Mouse (Mus musculus) hematopoietic multipotent progenitor cell, adult 10-12 weeks (in vitro differentiated cells): ENCODE measurements around the gene Nat14. TPM values are rescaled to one million over a fixed set of nuclear protein-coding genes. Genes with fewer than 3 reads are reported as not detected.

ENCODE experiments used
- polyA plus RNA-seq: library from polyadenylated mRNA; stranded (reverse); fragments of >175 nt; gene quantifications from 2 replicates; pipeline ENCODE4 v1.2.3, GENCODE M21; 2012; ENCODE audit warnings: low replicate concordance

The Nat14 gene
- polyA plus RNA-seq, result 1.9 and 3.5 TPM in 2 replicates

DNA sequence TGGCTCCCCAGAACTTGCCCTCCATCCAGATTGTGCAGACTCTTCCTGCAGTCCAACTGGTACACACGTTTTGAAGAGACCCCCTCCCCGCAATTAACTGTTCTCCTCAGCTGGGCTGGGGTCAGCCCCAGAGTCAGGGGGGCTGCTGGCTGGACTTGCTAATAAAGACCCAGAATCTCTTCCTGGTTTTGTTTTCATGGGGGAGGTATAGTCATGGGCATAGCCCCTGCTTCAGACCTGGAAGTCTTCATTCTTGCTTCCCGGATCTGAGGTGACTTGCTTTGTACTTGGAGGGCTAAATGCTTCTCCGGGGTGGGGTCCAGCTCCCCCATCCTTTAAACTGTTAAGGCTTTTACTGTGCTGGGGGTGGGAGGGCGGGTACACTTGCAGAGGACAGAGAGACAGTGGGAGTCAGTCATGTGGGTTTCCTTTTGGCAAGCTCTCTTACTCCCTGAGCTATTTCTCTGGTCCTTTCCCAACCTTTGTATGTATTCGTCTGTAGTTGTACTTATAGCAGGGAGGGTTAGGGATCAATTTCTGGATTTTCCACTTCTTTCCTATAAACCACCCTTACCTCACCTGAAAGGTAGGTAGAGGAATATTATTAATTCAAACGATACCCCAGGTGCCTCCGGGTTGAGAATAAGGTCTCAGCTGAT, at the start of gene Nat14:
TSS of gene Nat14 (plus strand) at position 205 of the 659 bp plus-strand sequence.

DNA sequence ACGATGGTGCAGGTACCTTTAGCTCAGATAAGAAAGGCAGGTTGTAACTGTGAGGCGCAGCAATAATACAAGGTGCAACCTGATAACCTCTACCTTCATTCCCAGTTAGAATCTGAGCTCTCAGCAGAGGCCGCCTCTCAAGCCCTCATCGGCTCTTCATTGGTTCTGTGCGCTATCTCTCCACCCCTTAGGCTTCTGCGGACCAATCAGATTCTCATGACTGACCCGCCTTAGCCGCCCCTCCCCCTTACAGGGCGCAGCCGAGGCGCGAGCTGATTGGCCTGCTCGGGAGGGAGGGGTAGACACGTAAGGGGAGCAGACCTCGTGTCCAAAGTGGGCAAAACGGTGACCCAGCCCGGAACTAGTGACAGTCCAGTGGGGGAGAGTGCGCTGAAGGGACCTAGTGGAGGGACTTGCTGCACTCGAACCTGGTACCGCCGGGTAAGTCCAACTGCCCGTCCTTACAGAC, 45.0 kb upstream of the Nat14 start, which contains the start of gene Isoc2a:
TSS of gene Isoc2a (plus strand) at position 401 of the 469 bp plus-strand sequence.

DNA sequence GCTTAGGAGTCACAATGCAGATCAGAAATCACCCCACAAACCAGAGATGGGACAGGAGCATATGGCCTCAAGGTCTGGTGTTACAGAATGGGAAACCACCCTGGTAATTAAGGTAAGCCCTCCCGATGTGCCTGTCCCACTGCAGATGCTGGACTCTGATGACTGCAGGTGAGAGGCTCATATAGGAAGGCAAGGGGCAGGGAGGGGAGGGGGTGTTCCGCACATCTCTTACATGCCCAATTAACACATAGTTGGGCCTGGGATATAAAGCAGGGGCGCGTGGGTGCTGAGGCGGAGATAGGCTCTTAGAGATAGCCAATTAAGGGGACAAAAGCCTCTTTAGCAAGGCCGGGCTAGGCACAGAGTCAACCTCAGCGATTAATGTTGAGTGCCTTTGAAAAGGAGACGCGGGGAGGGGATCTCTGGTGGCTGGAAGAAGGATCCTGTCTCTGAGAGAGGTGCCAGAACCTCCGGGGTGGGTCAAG, 15.3 kb upstream of the Nat14 start, which contains the start of gene Gm36210:
TSS of gene Gm36210 (minus strand) at position 51 of the 485 bp plus-strand sequence.

GRCm38 (mm10) chr7:4915007-4915665, 6.7 kb upstream of the Nat14 start, which contains the start of gene Zfp628:
Gene Zfp628 (plus strand): TSS chr7:4915217.

DNA sequence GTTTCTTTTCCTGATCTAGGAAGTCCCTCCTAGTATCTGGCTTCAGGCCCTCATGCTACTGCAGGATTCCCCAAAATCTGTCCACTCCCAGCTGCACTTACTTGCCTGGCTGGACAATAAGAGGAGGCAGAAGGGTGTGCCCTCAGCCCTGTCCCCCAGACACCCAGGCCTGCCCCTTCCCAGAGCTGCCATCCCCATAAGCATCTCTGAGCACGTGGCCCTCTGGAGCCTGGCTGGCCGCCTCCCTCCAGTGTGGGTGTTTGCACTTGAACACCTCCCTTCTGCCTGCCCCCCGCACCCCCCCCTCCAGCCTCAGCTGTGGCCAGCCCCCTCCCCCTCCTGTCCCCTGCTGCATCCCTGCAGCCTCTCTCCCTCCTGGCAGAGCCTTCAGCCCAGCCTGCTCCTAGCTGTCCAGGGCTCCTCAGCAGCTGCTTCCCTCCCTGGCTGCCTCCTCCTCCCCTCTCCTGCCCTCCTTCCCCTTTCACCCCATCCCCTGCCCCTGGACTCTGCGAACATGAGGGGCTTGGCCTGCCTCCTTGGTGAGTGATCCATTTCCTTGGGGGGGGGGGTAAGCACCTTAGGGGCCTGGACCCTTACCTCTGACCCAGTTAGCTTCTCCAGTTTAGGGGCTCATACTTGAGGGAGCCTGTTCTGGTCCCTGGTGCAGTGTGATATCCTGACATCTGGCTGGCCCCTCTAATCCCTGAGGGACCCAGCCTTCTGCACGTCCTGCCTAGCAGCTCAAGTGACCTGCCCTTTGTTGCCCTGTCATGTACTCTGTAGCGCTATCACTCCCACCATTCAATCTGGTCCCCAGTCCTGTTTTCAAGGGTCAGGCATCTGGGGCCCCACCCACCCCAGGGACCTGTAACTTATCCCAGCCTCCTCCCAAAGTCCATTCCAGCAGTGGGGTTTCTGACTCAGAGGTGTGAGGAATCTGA, 3.9 kb downstream of the Nat14 start, which contains the start of gene Ssc5d:
TSS of gene Ssc5d (plus strand) at position 345 of the 941 bp plus-strand sequence.

DNA sequence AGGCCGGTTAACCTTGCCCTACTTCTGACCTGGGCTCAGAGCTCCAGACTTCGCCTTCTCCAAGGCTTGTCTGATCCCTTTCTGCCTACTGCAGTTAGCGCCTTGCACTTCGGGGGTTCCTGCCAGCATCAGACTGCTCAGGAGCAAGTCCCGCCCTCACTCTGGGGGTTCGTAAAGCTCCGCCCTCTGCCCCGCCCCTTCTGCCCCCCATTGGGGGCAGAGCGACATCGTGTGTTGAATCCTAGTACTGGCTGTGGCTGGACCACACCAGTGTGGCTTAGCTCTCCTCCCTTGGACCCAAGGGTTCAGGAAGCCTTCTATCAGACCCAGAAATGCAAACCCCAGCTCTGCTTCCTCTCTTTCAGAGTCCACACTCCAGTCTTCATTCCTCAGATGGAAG, 42.4 kb downstream of the Nat14 start, which contains the start of gene Sbk2:
TSS of gene Sbk2 (minus strand) at position 135 of the 400 bp plus-strand sequence.

GRCm38 (mm10) chr7:4971068-4971467, 49.2 kb downstream of the Nat14 start, which contains the start of gene Sbk3:
Gene Sbk3 (minus strand): TSS chr7:4971168.

Other genes with a start within 250 kb of the Nat14 start
- gene Hspbp1, start 237.0 kb upstream of the Nat14 start, polyA plus RNA-seq, result 70.2 and 112 TPM in 2 replicates
- 0.12 and 0.15 TPM in 2 replicates for gene Brsk1, start 231.4 kb upstream of the Nat14 start, polyA plus RNA-seq
- 1.00 and 1.3 TPM in 2 replicates for gene Tmem150b, start 196.8 kb upstream of the Nat14 start, polyA plus RNA-seq
- 141 and 389 TPM in 2 replicates for gene Kmt5c, start 181.9 kb upstream of the Nat14 start, polyA plus RNA-seq
- gene Cox6b2, start 168.9 kb upstream of the Nat14 start, polyA plus RNA-seq, result 6.8 and 13.1 TPM in 2 replicates
- not detected in 2 replicates for gene Fam71e2, start 150.7 kb upstream of the Nat14 start, polyA plus RNA-seq
- 0.09 TPM in 1 of 2 replicates, not detected in the other for gene Il11, start 139.2 kb upstream of the Nat14 start, polyA plus RNA-seq
- not detected in 2 replicates for gene Tmem190, start 139.1 kb upstream of the Nat14 start, polyA plus RNA-seq
- gene Tmem238, start 132.4 kb upstream of the Nat14 start, polyA plus RNA-seq, result 22.8 and 58.3 TPM in 2 replicates
- gene Rpl28, start 129.2 kb upstream of the Nat14 start, polyA plus RNA-seq, result 2,892 and 4,049 TPM in 2 replicates
- gene Ube2s, start 109.4 kb upstream of the Nat14 start, polyA plus RNA-seq, result 104 and 125 TPM in 2 replicates
- gene Shisa7, start 77.3 kb upstream of the Nat14 start, polyA plus RNA-seq, result 0.09 and 1.7 TPM in 2 replicates
- 1.5 and 1.6 TPM in 2 replicates for gene Isoc2b, start 51.8 kb upstream of the Nat14 start, polyA plus RNA-seq
- gene Isoc2a, start 44.9 kb upstream of the Nat14 start, polyA plus RNA-seq, result 3.7 and 21.0 TPM in 2 replicates
- gene Gm36210, start 15.5 kb upstream of the Nat14 start, polyA plus RNA-seq, result 0.17 TPM in 1 of 2 replicates, not detected in the other
- 49.2 and 81.2 TPM in 2 replicates for gene Zfp628, start 6.8 kb upstream of the Nat14 start, polyA plus RNA-seq
- gene Ssc5d, start 3.8 kb downstream of the Nat14 start, polyA plus RNA-seq, result 0.11 and 0.21 TPM in 2 replicates
- 0.25 and 0.81 TPM in 2 replicates for gene Sbk2, start 42.4 kb downstream of the Nat14 start, polyA plus RNA-seq
- gene Sbk3, start 49.1 kb downstream of the Nat14 start, polyA plus RNA-seq, result not detected in 2 replicates
- gene Zfp579, start 74.1 kb downstream of the Nat14 start, polyA plus RNA-seq, result 57.7 and 140 TPM in 2 replicates
- gene Zfp524, start 92.4 kb downstream of the Nat14 start, polyA plus RNA-seq, result 60.5 and 72.3 TPM in 2 replicates
- gene Fiz1, start 92.7 kb downstream of the Nat14 start, polyA plus RNA-seq, result 31.6 and 47.8 TPM in 2 replicates
- 55.5 TPM in 1 of 2 replicates, not detected in the other for gene Gm44973, start 93.5 kb downstream of the Nat14 start, polyA plus RNA-seq
- 97.4 and 264 TPM in 2 replicates for gene Zfp865, start 98.3 kb downstream of the Nat14 start, polyA plus RNA-seq
- 0.99 and 2.0 TPM in 2 replicates for gene Ccdc106, start 98.5 kb downstream of the Nat14 start, polyA plus RNA-seq
- not detected in 2 replicates for gene 4632433K11Rik, start 112.1 kb downstream of the Nat14 start, polyA plus RNA-seq
- gene Zfp784, start 116.4 kb downstream of the Nat14 start, polyA plus RNA-seq, result 4.2 and 6.3 TPM in 2 replicates
- 27.8 and 63.8 TPM in 2 replicates for gene Zfp580, start 129.5 kb downstream of the Nat14 start, polyA plus RNA-seq
- 344 and 667 TPM in 2 replicates for gene U2af2, start 140.1 kb downstream of the Nat14 start, polyA plus RNA-seq
- gene Epn1, start 158.2 kb downstream of the Nat14 start, polyA plus RNA-seq, result 685 and 1,033 TPM in 2 replicates
- not detected in 2 replicates for gene Rfpl4, start 194.9 kb downstream of the Nat14 start, polyA plus RNA-seq
- 0.20 and 0.23 TPM in 2 replicates for gene Rasl2-9, start 203.9 kb downstream of the Nat14 start, polyA plus RNA-seq
- gene Vmn1r55, start 227.6 kb downstream of the Nat14 start, polyA plus RNA-seq, result not detected in 2 replicates